Mouse (Mus musculus) left cerebral cortex, adult 18-20 months (tissue): ENCODE data around the gene Dock2. TPM values are rescaled to one million over a fixed set of nuclear protein-coding genes. Genes with fewer than 3 reads are reported as not detected.
A peak's percentile ranks its signal among the peaks of the same experiment; 100 is the strongest.

ENCODE experiments used
- DNase-seq, 2 experiments: peaks; one replicate each; pipeline ENCODE4 v3.0.0; 2021 to 2022; ENCODE audit warnings: low spot score in 2 of 2, mixed read lengths in 1 of 2
- total RNA-seq, 2 experiments: library from RNA; stranded (reverse); gene quantifications; 2 replicates each; pipeline ENCODE4 v1.2.3; 2021

The Dock2 gene
- total RNA-seq, 2 experiments from 2014 or later, result 2.9 to 3.0 TPM

- DNase-seq, result no peak
Observed at GRCm38 (mm10) chr11:34430940-34431339, 352.8 kb downstream of the Dock2 start.

GRCm38 (mm10) chr11:34427212-34427611 is 356.5 kb downstream of the Dock2 start:
- no peak for DNase-seq

- no peak for DNase-seq
Observed at GRCm38 (mm10) chr11:34424546-34424945, 359.1 kb downstream of the Dock2 start.

GRCm38 (mm10) chr11:34421061-34421460 is 362.6 kb downstream of the Dock2 start:
- DNase-seq, result peak; percentile 32 to 71

- no peak for DNase-seq
Observed at GRCm38 (mm10) chr11:34416619-34416979, 367.1 kb downstream of the Dock2 start.

- DNase-seq, result no peak
Observed at GRCm38 (mm10) chr11:34415884-34416618, 367.6 kb downstream of the Dock2 start.

GRCm38 (mm10) chr11:34406850-34407249 is 376.8 kb downstream of the Dock2 start:
- no peak for DNase-seq

GRCm38 (mm10) chr11:34406309-34406708 is 377.4 kb downstream of the Dock2 start:
- DNase-seq, result no peak

GRCm38 (mm10) chr11:34405311-34405710 is 378.4 kb downstream of the Dock2 start:
- DNase-seq, result no peak

- DNase-seq, result peak in 1 of 2 experiments; percentile 9
Observed at GRCm38 (mm10) chr11:34401343-34401742, 382.3 kb downstream of the Dock2 start.

- no peak for DNase-seq
Observed at GRCm38 (mm10) chr11:34398555-34398954, 385.1 kb downstream of the Dock2 start.

- DNase-seq, result no peak
Observed at GRCm38 (mm10) chr11:34397661-34398060, 386.0 kb downstream of the Dock2 start.

GRCm38 (mm10) chr11:34395802-34396201 is 387.9 kb downstream of the Dock2 start:
- DNase-seq, result no peak

- DNase-seq, result no peak
Observed at GRCm38 (mm10) chr11:34392105-34392504, 391.6 kb downstream of the Dock2 start.

GRCm38 (mm10) chr11:34389261-34390116 is 394.2 kb downstream of the Dock2 start:
- DNase-seq, result no peak

GRCm38 (mm10) chr11:34385001-34385688 is 398.5 kb downstream of the Dock2 start:
- no peak for DNase-seq

- no peak for DNase-seq
Observed at GRCm38 (mm10) chr11:34384178-34384577, 399.5 kb downstream of the Dock2 start.

GRCm38 (mm10) chr11:34383501-34383900 is 400.2 kb downstream of the Dock2 start:
- DNase-seq, result no peak

GRCm38 (mm10) chr11:34377649-34378048 is 406.0 kb downstream of the Dock2 start:
- no peak for DNase-seq

- DNase-seq, result no peak
Observed at GRCm38 (mm10) chr11:34375557-34375956, 408.1 kb downstream of the Dock2 start.

- no peak for DNase-seq
Observed at GRCm38 (mm10) chr11:34372224-34372623, 411.5 kb downstream of the Dock2 start.

- no peak for DNase-seq
Observed at GRCm38 (mm10) chr11:34356109-34356508, 427.6 kb downstream of the Dock2 start.
